Mouse (Mus musculus): ENCODE measurements around the gene Pex10. TPM values are rescaled to one million over a fixed set of nuclear protein-coding genes. Genes with fewer than 3 reads are reported as not detected.
A peak's percentile ranks its signal among the peaks of the same experiment; 100 is the strongest.

Pex10 gene
- polyA plus RNA-seq, 1 experiment from 2014 or later, result 4.2 TPM

GRCm38 (mm10) chr4:155024170-155025010 lies 42.4 kb upstream of the Pex10 start:
- H3K9ac ChIP-seq (ENCODE audit: low read length), result no peak overlapping the region
- no peak overlapping the region for H3K4me3 ChIP-seq (ENCODE audit: low read depth, low read length)
- H3K27ac ChIP-seq (ENCODE audit: low read depth, low read length), result peak overlapping the region; percentile 65; the same call in 1 of the 2 replicates
- peaks cover 22% of the 10 kb centered on the region for H3K4me1 ChIP-seq (ENCODE audit: control insufficient read depth, insufficient read depth, low read length)
- no peak overlapping the region for H3K4me2 ChIP-seq (ENCODE audit: low read length)
- no peaks in the 10 kb centered on the region for H3K9me3 ChIP-seq (replicated peaks; ENCODE audit: control insufficient read depth, low read length)
- DNase-seq (ENCODE audit: low spot score) (peak; percentile 63), ATAC-seq (peak; percentile 74)
- H3K36me3 ChIP-seq (ENCODE audit: control insufficient read depth, insufficient read depth, low read length), result no peaks in the 10 kb centered on the region
- no peaks in the 10 kb centered on the region for H3K27me3 ChIP-seq (replicated peaks; ENCODE audit: control insufficient read depth, insufficient read depth, low read length)
- WGBS, result 53% methylated on average over 11 of the region's 11 CpGs

GRCm38 (mm10) chr4:155033115-155033514 lies 33.7 kb upstream of the Pex10 start:
- 26% methylated on average over 6 of the region's 6 CpGs for WGBS
- H3K27ac ChIP-seq (ENCODE audit: low read depth, low read length), result no peak overlapping the region
- no peak overlapping the region for H3K4me2 ChIP-seq (ENCODE audit: low read length)
- no peaks in the 10 kb centered on the region for H3K9me3 ChIP-seq (replicated peaks; ENCODE audit: control insufficient read depth, low read length)
- no peaks in the 10 kb centered on the region for H3K36me3 ChIP-seq (ENCODE audit: control insufficient read depth, insufficient read depth, low read length)
- no peak overlapping the region for H3K9ac ChIP-seq (ENCODE audit: low read length)
- H3K27me3 ChIP-seq (replicated peaks; ENCODE audit: control insufficient read depth, insufficient read depth, low read length), result no peaks in the 10 kb centered on the region
- peaks cover 10% of the 10 kb centered on the region for H3K4me1 ChIP-seq (ENCODE audit: control insufficient read depth, insufficient read depth, low read length)
- ATAC-seq, result no peak
- H3K4me3 ChIP-seq (ENCODE audit: low read depth, low read length), result no peak overlapping the region
- DNase-seq (ENCODE audit: low spot score), result no peak

GRCm38 (mm10) chr4:155034202-155034601 lies 32.6 kb upstream of the Pex10 start:
- ATAC-seq (peak; percentile 40; the same call in 1 of the 2 replicates), DNase-seq (ENCODE audit: low spot score) (no peak)
- Histone ChIP-seq H3K27ac (ENCODE audit: low read depth, low read length) (no peak overlapping the region), H3K4me3 (ENCODE audit: low read depth, low read length) (no peak overlapping the region), H3K27me3 (replicated peaks; ENCODE audit: control insufficient read depth, insufficient read depth, low read length) (no peaks in the 10 kb centered on the region), H3K36me3 (ENCODE audit: control insufficient read depth, insufficient read depth, low read length) (no peaks in the 10 kb centered on the region), H3K4me2 (ENCODE audit: low read length) (no peak overlapping the region), H3K4me1 (ENCODE audit: control insufficient read depth, insufficient read depth, low read length) (peaks cover 10% of the 10 kb centered on the region), H3K9me3 (replicated peaks; ENCODE audit: control insufficient read depth, low read length) (no peaks in the 10 kb centered on the region), H3K9ac (ENCODE audit: low read length) (no peak overlapping the region)
- 21% methylated on average over 7 of the region's 7 CpGs for WGBS

GRCm38 (mm10) chr4:155034787-155035186 lies 32.0 kb upstream of the Pex10 start:
- no peak for ATAC-seq
- Histone ChIP-seq H3K27ac (ENCODE audit: low read depth, low read length) (no peak overlapping the region), H3K9me3 (replicated peaks; ENCODE audit: control insufficient read depth, low read length) (no peaks in the 10 kb centered on the region), H3K27me3 (replicated peaks; ENCODE audit: control insufficient read depth, insufficient read depth, low read length) (no peaks in the 10 kb centered on the region), H3K4me1 (ENCODE audit: control insufficient read depth, insufficient read depth, low read length) (peaks cover 10% of the 10 kb centered on the region), H3K36me3 (ENCODE audit: control insufficient read depth, insufficient read depth, low read length) (no peaks in the 10 kb centered on the region), H3K9ac (ENCODE audit: low read length) (no peak overlapping the region), H3K4me2 (ENCODE audit: low read length) (no peak overlapping the region), H3K4me3 (ENCODE audit: low read depth, low read length) (no peak overlapping the region)
- no peak for DNase-seq (ENCODE audit: low spot score)
- 52% methylated on average over 13 of the region's 13 CpGs for WGBS

- Histone ChIP-seq H3K9ac (ENCODE audit: low read length) (peak overlapping the region; percentile 43), H3K27ac (ENCODE audit: low read depth, low read length) (peak overlapping the region; percentile 29; the same call in 1 of the 2 replicates), H3K27me3 (replicated peaks; ENCODE audit: control insufficient read depth, insufficient read depth, low read length) (peaks cover 32% of the 10 kb centered on the region), H3K36me3 (ENCODE audit: control insufficient read depth, insufficient read depth, low read length) (no peaks in the 10 kb centered on the region), H3K4me1 (ENCODE audit: control insufficient read depth, insufficient read depth, low read length) (peaks cover 9% of the 10 kb centered on the region), H3K4me3 (ENCODE audit: low read depth, low read length) (no peak overlapping the region), H3K4me2 (ENCODE audit: low read length) (peak overlapping the region; percentile 12; the same call in 1 of the 2 replicates), H3K9me3 (replicated peaks; ENCODE audit: control insufficient read depth, low read length) (no peaks in the 10 kb centered on the region)
- DNase-seq (ENCODE audit: low spot score) (peak; percentile 50), ATAC-seq (peak; percentile 56)
- 3% methylated on average over 9 of the region's 9 CpGs for WGBS
Measured at GRCm38 (mm10) chr4:155040197-155040596, 26.6 kb upstream of the Pex10 start.

GRCm38 (mm10) chr4:155040696-155041095 lies 26.1 kb upstream of the Pex10 start:
- ATAC-seq, result no peak
- no peaks in the 10 kb centered on the region for H3K36me3 ChIP-seq (ENCODE audit: control insufficient read depth, insufficient read depth, low read length)
- H3K27me3 ChIP-seq (replicated peaks; ENCODE audit: control insufficient read depth, insufficient read depth, low read length), result peaks cover 32% of the 10 kb centered on the region
- H3K4me1 ChIP-seq (ENCODE audit: control insufficient read depth, insufficient read depth, low read length), result peaks cover 9% of the 10 kb centered on the region
- H3K27ac ChIP-seq (ENCODE audit: low read depth, low read length), result no peak overlapping the region
- WGBS, result 34% methylated on average over 6 of the region's 6 CpGs
- peak overlapping the region; percentile 43; the same call in 1 of the 2 replicates for H3K9ac ChIP-seq (ENCODE audit: low read length)
- no peak overlapping the region for H3K4me3 ChIP-seq (ENCODE audit: low read depth, low read length)
- H3K4me2 ChIP-seq (ENCODE audit: low read length), result peak overlapping the region; percentile 12; the same call in 1 of the 2 replicates
- no peak for DNase-seq (ENCODE audit: low spot score)
- no peaks in the 10 kb centered on the region for H3K9me3 ChIP-seq (replicated peaks; ENCODE audit: control insufficient read depth, low read length)

- Histone ChIP-seq H3K9me3 (replicated peaks; ENCODE audit: control insufficient read depth, low read length) (no peaks in the 10 kb centered on the region), H3K36me3 (ENCODE audit: control insufficient read depth, insufficient read depth, low read length) (no peaks in the 10 kb centered on the region), H3K4me3 (ENCODE audit: low read depth, low read length) (peak overlapping the region; percentile 43), H3K4me1 (ENCODE audit: control insufficient read depth, insufficient read depth, low read length) (peaks cover 9% of the 10 kb centered on the region), H3K27ac (ENCODE audit: low read depth, low read length) (no peak overlapping the region), H3K27me3 (replicated peaks; ENCODE audit: control insufficient read depth, insufficient read depth, low read length) (peaks cover 32% of the 10 kb centered on the region), H3K4me2 (ENCODE audit: low read length) (peak overlapping the region; percentile 73), H3K9ac (ENCODE audit: low read length) (peak overlapping the region; percentile 65)
- ATAC-seq (peak; percentile 40), DNase-seq (ENCODE audit: low spot score) (no peak)
- 2% methylated on average over 60 of the region's 65 CpGs for WGBS
Measured at GRCm38 (mm10) chr4:155042606-155043288, 24.1 kb upstream of the Pex10 start.

GRCm38 (mm10) chr4:155043289-155043625 lies 23.6 kb upstream of the Pex10 start:
- H3K27me3 ChIP-seq (replicated peaks; ENCODE audit: control insufficient read depth, insufficient read depth, low read length), result peaks cover 32% of the 10 kb centered on the region
- H3K4me1 ChIP-seq (ENCODE audit: control insufficient read depth, insufficient read depth, low read length), result peaks cover 9% of the 10 kb centered on the region
- no peak overlapping the region for H3K27ac ChIP-seq (ENCODE audit: low read depth, low read length)
- DNase-seq (ENCODE audit: low spot score), result no peak
- H3K4me3 ChIP-seq (ENCODE audit: low read depth, low read length), result peak overlapping the region; percentile 43
- H3K4me2 ChIP-seq (ENCODE audit: low read length), result peak overlapping the region; percentile 73
- no peak; the same call in 1 of the 2 replicates for ATAC-seq
- peak overlapping the region; percentile 65 for H3K9ac ChIP-seq (ENCODE audit: low read length)
- under 1% methylated on average over 24 of the region's 25 CpGs for WGBS
- no peaks in the 10 kb centered on the region for H3K9me3 ChIP-seq (replicated peaks; ENCODE audit: control insufficient read depth, low read length)
- no peaks in the 10 kb centered on the region for H3K36me3 ChIP-seq (ENCODE audit: control insufficient read depth, insufficient read depth, low read length)

- ATAC-seq (no peak), DNase-seq (ENCODE audit: low spot score) (no peak)
- H3K4me1 ChIP-seq (ENCODE audit: control insufficient read depth, insufficient read depth, low read length), result no peaks in the 10 kb centered on the region
- H3K27ac ChIP-seq (ENCODE audit: low read depth, low read length), result no peak overlapping the region
- no peaks in the 10 kb centered on the region for H3K36me3 ChIP-seq (ENCODE audit: control insufficient read depth, insufficient read depth, low read length)
- no peak overlapping the region for H3K9ac ChIP-seq (ENCODE audit: low read length)
- H3K9me3 ChIP-seq (replicated peaks; ENCODE audit: control insufficient read depth, low read length), result no peaks in the 10 kb centered on the region
- H3K4me2 ChIP-seq (ENCODE audit: low read length), result no peak overlapping the region
- H3K4me3 ChIP-seq (ENCODE audit: low read depth, low read length), result no peak overlapping the region
- H3K27me3 ChIP-seq (replicated peaks; ENCODE audit: control insufficient read depth, insufficient read depth, low read length), result peaks cover 27% of the 10 kb centered on the region
- 87% methylated on average over 14 of the region's 14 CpGs for WGBS
Measured at GRCm38 (mm10) chr4:155046636-155047035, 20.2 kb upstream of the Pex10 start.

Data from forebrain, embryonic 14.5 days (tissue).